Mouse (Mus musculus) myocyte (in vitro differentiated cells): Measurements from ENCODE around the gene Gm35315. TPM values are rescaled to one million over a fixed set of nuclear protein-coding genes. Genes with fewer than 3 reads are reported as not detected.

Experiments
- H3K27me3 ChIP-seq: one replicate; pipeline ENCODE4 v1.6.1; 2011; ENCODE audit not compliant: control insufficient read depth, insufficient read depth, insufficient read length
- H3K36me3 ChIP-seq: one replicate; pipeline ENCODE4 v1.6.1; 2011; ENCODE audit not compliant: control insufficient read depth, insufficient read depth
- H3K4me2 ChIP-seq: one replicate; pipeline ENCODE4 v1.6.1; 2011; ENCODE audit warnings: low read depth, control low read depth
- H3K4me3 ChIP-seq: one replicate; pipeline ENCODE4 v1.5.1; 2011; ENCODE audit warnings: mild to moderate bottlenecking, control low read depth, moderate library complexity
- H3K79me2 ChIP-seq: one replicate; pipeline ENCODE4 v1.6.1; 2011; ENCODE audit not compliant: control insufficient read depth, insufficient read depth
- H3ac ChIP-seq: one replicate; pipeline ENCODE4 v1.6.1; 2011; ENCODE audit not compliant: control insufficient read depth, insufficient read length
- CEBPB ChIP-seq: IDR thresholded peaks from 2 replicates; pipeline ENCODE4 v1.6.1; 2011; ENCODE audit warnings: mild to moderate bottlenecking, moderate library complexity; ENCODE audit not compliant: poor library complexity, insufficient read depth, severe bottlenecking
- E2F4 ChIP-seq: IDR thresholded peaks from one replicate; pipeline ENCODE4 v1.6.1; 2011; ENCODE audit warnings: mild to moderate bottlenecking, control low read depth, moderate library complexity; ENCODE audit not compliant: insufficient read depth
- MAX ChIP-seq: IDR thresholded peaks from one replicate; pipeline ENCODE4 v1.6.1; 2011; ENCODE audit warnings: low read depth, mild to moderate bottlenecking, control low read depth
- MYOD1 ChIP-seq, 3 experiments: IDR thresholded peaks; one replicate each; pipeline ENCODE4 v1.6.1; 2011; ENCODE audit warnings: control low read depth in 2 of 3, low read depth in 2 of 3, mild to moderate bottlenecking in 2 of 3, moderate library complexity in 1 of 3; ENCODE audit not compliant: insufficient read length in 2 of 3, control insufficient read depth in 1 of 3
- MYOG ChIP-seq, 3 experiments: IDR thresholded peaks; one replicate each; pipeline ENCODE4 v1.6.1; 2011; ENCODE audit warnings: control low read depth in 2 of 3, low read depth in 2 of 3, mild to moderate bottlenecking in 2 of 3; ENCODE audit not compliant: insufficient read length in 2 of 3, control insufficient read depth in 1 of 3, insufficient read depth in 1 of 3
- POLR2A ChIP-seq: IDR thresholded peaks from one replicate; pipeline ENCODE4 v1.6.1; 2011; ENCODE audit warnings: low read depth, mild to moderate bottlenecking, control low read depth, moderate library complexity; ENCODE audit not compliant: insufficient read length
- POLR2AphosphoS2 ChIP-seq: IDR thresholded peaks from one replicate; pipeline ENCODE4 v1.6.1; 2011; ENCODE audit warnings: low read depth, control low read depth; ENCODE audit not compliant: insufficient read length
- REST ChIP-seq: IDR thresholded peaks from one replicate; pipeline ENCODE4 v1.6.1; 2011; ENCODE audit warnings: mild to moderate bottlenecking, control low read depth, moderate library complexity; ENCODE audit not compliant: insufficient read depth, insufficient read length
- SRF ChIP-seq: IDR thresholded peaks from one replicate; pipeline ENCODE4 v1.6.1; 2011; ENCODE audit warnings: low read depth; ENCODE audit not compliant: control insufficient read depth, insufficient read length
- TCF12 ChIP-seq: IDR thresholded peaks from one replicate; pipeline ENCODE4 v1.6.1; 2011; ENCODE audit warnings: mild to moderate bottlenecking, control low read depth; ENCODE audit not compliant: poor library complexity, insufficient read depth, severe bottlenecking
- TCF3 ChIP-seq: IDR thresholded peaks from one replicate; pipeline ENCODE4 v1.6.1; 2011; ENCODE audit warnings: low read depth, control low read depth; ENCODE audit not compliant: insufficient read length
- USF1 ChIP-seq: IDR thresholded peaks from one replicate; pipeline ENCODE4 v1.6.1; 2011; ENCODE audit warnings: low read depth, mild to moderate bottlenecking, control low read depth, moderate library complexity
- polyA plus RNA-seq: library from polyadenylated mRNA; unstranded; fragments of >200 nt; fragmentation: generic; extraction: Trizol; gene quantifications from one replicate; pipeline ENCODE4 v1.2.1, GENCODE M21; 2012; ENCODE audit warnings: missing spikeins

Gm35315 gene
- polyA plus RNA-seq: 0.11 TPM

GRCm38 (mm10) chr5:110094030-110094846 is at the start of gene Gm35315:
TSS of gene Gm35315 (minus strand) at chr5:110094420.
- peak within 1 kb of the TSS; percentile 97 for H3K4me2 ChIP-seq
- H3K36me3 ChIP-seq: no peaks in the 10 kb centered on the region
- peak within 1 kb of the TSS; percentile 31 for H3K4me3 ChIP-seq
- no peak for TF ChIP-seq MAX
- peak; percentile 53 for TF ChIP-seq POLR2A
- no peaks in the 10 kb centered on the region for H3K27me3 ChIP-seq
- peak within 1 kb of the TSS; percentile 2 for H3ac ChIP-seq
- H3K79me2 ChIP-seq: no peaks in the 10 kb centered on the region

GRCm38 (mm10) chr5:110143007-110143406 is 48.8 kb upstream of the Gm35315 start:
- no peaks in the 10 kb centered on the region for H3K79me2 ChIP-seq
- H3K27me3 ChIP-seq: no peaks in the 10 kb centered on the region
- no peak overlapping the region for H3ac ChIP-seq
- no peak overlapping the region for H3K4me2 ChIP-seq
- no peak overlapping the region for H3K4me3 ChIP-seq
- TF ChIP-seq SRF: no peak
- TF ChIP-seq MYOD1 (IDR thresholded peaks at IDR 0.05; ENCODE audit: control insufficient read depth in 1 of 3, insufficient read length in 2 of 3, low read depth in 2 of 3): no peak
- no peak for TF ChIP-seq MAX
- TF ChIP-seq E2F4: no peak
- no peak for TF ChIP-seq TCF12
- TF ChIP-seq POLR2A: no peak
- TF ChIP-seq MYOG (IDR thresholded peaks at IDR 0.05; ENCODE audit: control insufficient read depth in 1 of 3, insufficient read depth in 1 of 3, insufficient read length in 2 of 3, low read depth in 2 of 3): no peak
- TF ChIP-seq REST: no peak
- no peak for TF ChIP-seq USF1
- TF ChIP-seq TCF3: no peak
- no peak for TF ChIP-seq CEBPB
- TF ChIP-seq POLR2AphosphoS2: no peak
- H3K36me3 ChIP-seq: peaks cover 23% of the 10 kb centered on the region

- no peak overlapping the region for H3K4me2 ChIP-seq
- TF ChIP-seq E2F4 (no peak), MYOG (IDR thresholded peaks at IDR 0.05; ENCODE audit: control insufficient read depth in 1 of 3, insufficient read depth in 1 of 3, insufficient read length in 2 of 3, low read depth in 2 of 3) (no peak), SRF (no peak), TCF12 (no peak), REST (no peak)
- peaks cover 23% of the 10 kb centered on the region for H3K36me3 ChIP-seq
- H3ac ChIP-seq: no peak overlapping the region
- H3K79me2 ChIP-seq: no peaks in the 10 kb centered on the region
- H3K27me3 ChIP-seq: no peaks in the 10 kb centered on the region
- H3K4me3 ChIP-seq: no peak overlapping the region
Measured at GRCm38 (mm10) chr5:110142309-110142708, 48.1 kb upstream of the Gm35315 start.

- peaks cover 12% of the 10 kb centered on the region for H3K79me2 ChIP-seq
- H3K27me3 ChIP-seq: no peaks in the 10 kb centered on the region
- TF ChIP-seq USF1 (no peak), E2F4 (no peak), TCF12 (no peak), CEBPB (no peak), MYOD1 (IDR thresholded peaks at IDR 0.05; ENCODE audit: control insufficient read depth in 1 of 3, insufficient read length in 2 of 3, low read depth in 2 of 3) (no peak), POLR2AphosphoS2 (no peak), MYOG (IDR thresholded peaks at IDR 0.05; ENCODE audit: control insufficient read depth in 1 of 3, insufficient read depth in 1 of 3, insufficient read length in 2 of 3, low read depth in 2 of 3) (no peak), TCF3 (no peak), REST (no peak), POLR2A (no peak), MAX (no peak)
- H3K36me3 ChIP-seq: peaks cover 10% of the 10 kb centered on the region
- no peak overlapping the region for H3K4me3 ChIP-seq
- H3K4me2 ChIP-seq: no peak overlapping the region
- no peak overlapping the region for H3ac ChIP-seq
Measured at GRCm38 (mm10) chr5:110140424-110140823, 46.2 kb upstream of the Gm35315 start.

- no peak for TF ChIP-seq POLR2AphosphoS2
- TF ChIP-seq CEBPB: no peak
- no peak for TF ChIP-seq TCF3
- TF ChIP-seq SRF: no peak
- no peak for TF ChIP-seq POLR2A
- TF ChIP-seq E2F4: no peak
- no peaks in the 10 kb centered on the region for H3K27me3 ChIP-seq
- peaks cover 12% of the 10 kb centered on the region for H3K79me2 ChIP-seq
- no peak overlapping the region for H3K4me2 ChIP-seq
- H3K4me3 ChIP-seq: no peak overlapping the region
- H3K36me3 ChIP-seq: peaks cover 5% of the 10 kb centered on the region
- no peak overlapping the region for H3ac ChIP-seq
Measured at GRCm38 (mm10) chr5:110139325-110139724, 45.1 kb upstream of the Gm35315 start.
